Mouse (Mus musculus) limb, embryonic 14.5 days (tissue): ENCODE results near the gene Mfge8. TPM values are rescaled to one million over a fixed set of nuclear protein-coding genes. Genes with fewer than 3 reads are reported as not detected.

Experiments
- ATAC-seq: fragments of 200-750 bp; cut with Nextera tagmentation; 2 replicates; pipeline ENCODE4 v1.8.0; 2017; ENCODE audit warnings: low read depth, moderate number of reproducible peaks, moderate TSS enrichment; ENCODE audit not compliant: low FRiP score
- DNase-seq: peaks from one replicate; pipeline ENCODE4 v3.0.0-alpha.2; 2015; ENCODE audit warnings: low spot score
- H3K27ac ChIP-seq: fragments of 300-500 bp; sonication (generic); replicated peaks from 2 replicates; pipeline ENCODE4 v1.5.1; 2014; ENCODE audit warnings: low read depth, mild to moderate bottlenecking, low read length, moderate library complexity, mixed read lengths
- H3K27me3 ChIP-seq: fragments of 300-500 bp; sonication (generic); 2 replicates; pipeline ENCODE4 v1.6.1; 2014; ENCODE audit warnings: low read length, mixed read lengths; ENCODE audit not compliant: control insufficient read depth, insufficient read depth
- H3K36me3 ChIP-seq: fragments of 300-500 bp; sonication (generic); 2 replicates; pipeline ENCODE4 v1.6.1; 2014; ENCODE audit warnings: mild to moderate bottlenecking, low read length, moderate library complexity, mixed read lengths; ENCODE audit not compliant: control insufficient read depth, insufficient read depth
- H3K4me1 ChIP-seq: fragments of 300-500 bp; sonication (generic); 2 replicates; pipeline ENCODE4 v1.6.1; 2014; ENCODE audit warnings: antibody characterized with exemption, low read length, mixed read lengths; ENCODE audit not compliant: control insufficient read depth, insufficient read depth
- H3K4me2 ChIP-seq: fragments of 300-500 bp; sonication (generic); replicated peaks from 2 replicates; pipeline ENCODE4 v1.6.1; 2014; ENCODE audit warnings: low read depth, mild to moderate bottlenecking, low read length, moderate library complexity; ENCODE audit not compliant: severe bottlenecking
- H3K4me3 ChIP-seq: fragments of 300-500 bp; sonication (generic); replicated peaks from 2 replicates; pipeline ENCODE4 v1.5.1; 2014; ENCODE audit warnings: low read length
- H3K9ac ChIP-seq: fragments of 300-500 bp; sonication (generic); 2 replicates; pipeline ENCODE4 v1.6.1; 2014; ENCODE audit warnings: mild to moderate bottlenecking, low read depth, low read length, moderate library complexity; ENCODE audit not compliant: severe bottlenecking
- H3K9me3 ChIP-seq: fragments of 300-500 bp; sonication (generic); 2 replicates; pipeline ENCODE4 v1.6.1; 2016; ENCODE audit warnings: low read length; ENCODE audit not compliant: control insufficient read depth
- POLR2A ChIP-seq: fragments of 200-500 bp; IDR thresholded peaks from 2 replicates; pipeline ENCODE4 v1.8.0; 2012; ENCODE audit warnings: inconsistent platforms, mild to moderate bottlenecking, moderate library complexity, borderline replicate concordance; ENCODE audit not compliant: insufficient read depth, insufficient read length; ENCODE audit errors: extremely low read depth
- WGBS: fragments of 180-500 bp; shearing (Covaris S2); extraction: QIAGEN DNeasy Blood & Tissue Kit; methylation state at CpG from one replicate; pipeline ENCODE4 v1.1.7; 2014; 5-methylcytosine and 5-hydroxymethylcytosine counted together
- polyA plus RNA-seq, 2 experiments: library from polyadenylated mRNA; depleted of rRNA in 1 of 2; stranded (reverse) in 1 of 2; unstranded in 1 of 2; fragments of >200 nt; fragmentation: Nextera tagmentation in 1 of 2; extraction: Ambion mirVana in 1 of 2; gene quantifications; 2 replicates each; pipeline versions ENCODE4 v1.2.1 to v1.2.3; 2012 to 2014

Mfge8 gene
- polyA plus RNA-seq (2012; rRNA removed) (151 and 219 TPM in 2 replicates), polyA plus RNA-seq (2014; fragmentation: Nextera tagmentation; extraction: Ambion mirVana) (166 and 177 TPM in 2 replicates)

GRCm38 (mm10) chr7:79148711-79149266, at the start of gene Mfge8:
Gene Mfge8 (minus strand): TSS chr7:79149060.
- H3K27me3 ChIP-seq = no peaks in the 10 kb centered on the region
- peak within 1 kb of the TSS; percentile 90 for H3K4me2 ChIP-seq
- no peaks in the 10 kb centered on the region for H3K9me3 ChIP-seq
- DNase-seq = peak; percentile 85
- peak within 1 kb of the TSS; percentile 70 for H3K9ac ChIP-seq
- TF ChIP-seq POLR2A = 0 out of 2 replicates have a peak, but pooled peaks have one; percentile 43
- 4% methylated on average over 39 of the region's 39 CpGs for WGBS
- H3K36me3 ChIP-seq = peaks cover 14% of the 10 kb centered on the region
- ATAC-seq = peak; percentile 97
- peak within 1 kb of the TSS; percentile 70 for H3K4me3 ChIP-seq
- H3K4me1 ChIP-seq = peaks cover 16% of the 10 kb centered on the region; the same call in 1 of the 2 replicates
- peak within 1 kb of the TSS; percentile 67; the same call in 1 of the 2 replicates for H3K27ac ChIP-seq

GRCm38 (mm10) chr7:79194560-79195413, 45.9 kb upstream of the Mfge8 start:
- H3K4me1 ChIP-seq = no peaks in the 10 kb centered on the region
- no peaks in the 10 kb centered on the region for H3K9me3 ChIP-seq
- DNase-seq (no peak), ATAC-seq (no peak)
- H3K4me2 ChIP-seq = no peak overlapping the region
- H3K27me3 ChIP-seq = no peaks in the 10 kb centered on the region
- no peak overlapping the region for H3K27ac ChIP-seq
- no peaks in the 10 kb centered on the region for H3K36me3 ChIP-seq
- WGBS = 70% methylated on average over 16 of the region's 16 CpGs
- H3K4me3 ChIP-seq = no peak overlapping the region
- no peak for TF ChIP-seq POLR2A
- no peak overlapping the region for H3K9ac ChIP-seq

- Histone ChIP-seq H3K4me2 (no peak overlapping the region), H3K9me3 (no peaks in the 10 kb centered on the region), H3K36me3 (no peaks in the 10 kb centered on the region), H3K27ac (no peak overlapping the region), H3K27me3 (no peaks in the 10 kb centered on the region), H3K4me1 (no peaks in the 10 kb centered on the region), H3K4me3 (no peak overlapping the region), H3K9ac (no peak overlapping the region)
- TF ChIP-seq POLR2A = no peak
- DNase-seq (no peak), ATAC-seq (no peak)
- WGBS = 77% methylated on average over 5 of the region's 5 CpGs
Measured at GRCm38 (mm10) chr7:79193936-79194335, 45.1 kb upstream of the Mfge8 start.

DNA sequence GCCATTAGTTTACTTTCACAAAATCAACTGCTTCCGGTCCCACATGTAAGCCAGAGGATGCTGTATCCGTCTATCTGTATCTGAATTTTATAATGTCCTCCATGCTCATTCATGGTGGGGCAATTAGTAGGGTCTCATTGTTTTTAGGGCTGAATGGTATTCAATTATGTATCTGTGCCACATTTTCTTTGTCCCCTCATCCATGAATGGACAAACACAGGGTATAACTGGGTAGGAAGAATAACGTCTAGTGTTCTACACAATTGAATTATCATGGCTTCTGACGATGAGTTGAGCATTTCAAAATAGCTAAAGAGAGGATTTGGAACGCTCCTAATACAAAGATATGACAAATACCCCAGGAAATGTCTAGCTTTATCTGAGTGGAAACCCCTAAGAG, 42.6 kb upstream of the Mfge8 start:
- no peaks in the 10 kb centered on the region for H3K4me1 ChIP-seq
- DNase-seq (no peak), ATAC-seq (no peak)
- H3K9me3 ChIP-seq = no peaks in the 10 kb centered on the region
- no peak overlapping the region for H3K4me2 ChIP-seq
- no peak overlapping the region for H3K9ac ChIP-seq
- H3K4me3 ChIP-seq = no peak overlapping the region
- H3K27me3 ChIP-seq = no peaks in the 10 kb centered on the region
- H3K27ac ChIP-seq = no peak overlapping the region
- TF ChIP-seq POLR2A = no peak
- no peaks in the 10 kb centered on the region for H3K36me3 ChIP-seq
- WGBS = 87% methylated on average over 5 of the region's 5 CpGs

DNA sequence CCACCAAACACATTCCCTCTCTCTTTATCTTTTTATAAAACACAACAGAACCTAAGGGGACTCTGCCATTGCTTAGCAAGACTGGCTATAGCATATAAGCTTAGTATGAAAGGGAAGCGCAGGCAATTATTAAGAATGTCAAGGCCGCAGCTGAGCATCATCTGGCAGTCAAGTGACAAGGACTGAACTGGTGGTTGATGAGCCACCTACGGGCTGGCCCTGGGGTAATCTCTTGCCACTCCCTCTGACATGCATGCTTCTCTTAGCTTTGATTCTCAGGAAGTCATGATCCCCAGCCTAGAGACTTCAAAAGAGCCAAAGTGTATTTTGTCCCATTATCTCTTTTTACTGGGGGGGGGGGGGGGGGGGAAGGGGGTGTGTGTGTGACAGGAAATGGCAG, 41.7 kb upstream of the Mfge8 start:
- Histone ChIP-seq H3K27ac (no peak overlapping the region), H3K36me3 (no peaks in the 10 kb centered on the region), H3K4me1 (no peaks in the 10 kb centered on the region), H3K4me3 (no peak overlapping the region), H3K9me3 (no peaks in the 10 kb centered on the region), H3K27me3 (no peaks in the 10 kb centered on the region), H3K4me2 (no peak overlapping the region), H3K9ac (no peak overlapping the region)
- WGBS = 26% methylated on average over 3 of the region's 3 CpGs
- ATAC-seq (no peak), DNase-seq (no peak)
- no peak for TF ChIP-seq POLR2A
